Mouse (Mus musculus) MEL (cell line): ENCODE measurements around the gene Camkk2. TPM values are rescaled to one million over a fixed set of nuclear protein-coding genes. Genes with fewer than 3 reads are reported as not detected.

Source experiments
- DNase-seq: peaks from one replicate; pipeline ENCODE4 v3.0.0; 2011; ENCODE audit warnings: low read depth, low spot score
- H3K27ac ChIP-seq: 2 replicates; pipeline ENCODE4 v1.5.1; 2012; ENCODE audit warnings: low read depth, mild to moderate bottlenecking, control low read depth, low read length, moderate library complexity; ENCODE audit not compliant: control insufficient read depth
- H3K27me3 ChIP-seq, 2 experiments: fragments of 150-350 bp in 1 of 2; sonication (generic) in 1 of 2; 2 replicates each; pipeline ENCODE4 v1.6.1; 2012; ENCODE audit warnings: low read length in 2 of 2, mild to moderate bottlenecking in 2 of 2, improper control_type of control experiment in 1 of 2, moderate library complexity in 1 of 2; ENCODE audit not compliant: insufficient read depth in 2 of 2, control insufficient read depth in 1 of 2
- H3K36me3 ChIP-seq, 2 experiments: 2 replicates each; pipeline ENCODE4 v1.6.1; 2012 to 2014; ENCODE audit warnings: low read length in 2 of 2, improper control_type of control experiment in 1 of 2, inconsistent platforms in 1 of 2, mild to moderate bottlenecking in 1 of 2; ENCODE audit not compliant: insufficient read depth in 2 of 2, control insufficient read depth in 1 of 2
- H3K4me1 ChIP-seq, 2 experiments: fragments of 150-350 bp in 1 of 2; sonication (generic) in 1 of 2; 2 replicates each; pipeline ENCODE4 v1.6.1; 2012; ENCODE audit warnings: low read length in 2 of 2, improper control_type of control experiment in 1 of 2, mild to moderate bottlenecking in 1 of 2; ENCODE audit not compliant: insufficient read depth in 2 of 2, control insufficient read depth in 1 of 2
- H3K4me3 ChIP-seq, 2 experiments: fragments of 150-350 bp in 1 of 2; sonication (generic) in 1 of 2; 2 replicates each; pipeline ENCODE4 v1.5.1; 2012; ENCODE audit warnings: low read depth in 2 of 2, low read length in 2 of 2, mild to moderate bottlenecking in 2 of 2, moderate library complexity in 2 of 2, control low read depth in 1 of 2, improper control_type of control experiment in 1 of 2; ENCODE audit not compliant: control insufficient read depth in 1 of 2, insufficient read depth in 1 of 2
- H3K79me2 ChIP-seq: 2 replicates; pipeline ENCODE4 v1.6.1; 2012; ENCODE audit warnings: mild to moderate bottlenecking, low read length, moderate library complexity; ENCODE audit not compliant: control insufficient read depth, poor library complexity, insufficient read depth
- H3K9ac ChIP-seq: 2 replicates; pipeline ENCODE4 v1.6.1; 2012; ENCODE audit warnings: low read depth, mild to moderate bottlenecking, control low read depth, low read length, moderate library complexity; ENCODE audit not compliant: control insufficient read depth, poor library complexity, severe bottlenecking
- H3K9me3 ChIP-seq: fragments of 150-350 bp; sonication (generic); replicated peaks from 2 replicates; pipeline ENCODE4 v1.6.1; 2012; ENCODE audit warnings: mild to moderate bottlenecking, low read length, improper control_type of control experiment, moderate library complexity; ENCODE audit not compliant: insufficient read depth
- CHD1 ChIP-seq: IDR thresholded peaks from 2 replicates; pipeline ENCODE4 v1.6.1; 2012; ENCODE audit warnings: low read depth, mild to moderate bottlenecking, inconsistent platforms, low read length, improper control_type of control experiment
- CHD2 ChIP-seq: IDR thresholded peaks from 2 replicates; pipeline ENCODE4 v1.6.1; 2011; ENCODE audit warnings: low read length, improper control_type of control experiment
- CTCF ChIP-seq, 3 experiments: IDR thresholded peaks in 2 of 3; conservative IDR thresholded peaks in 1 of 3; 2 replicates each; pipeline ENCODE4 v1.5.1; 2011 to 2012; ENCODE audit warnings: low read length in 3 of 3, low read depth in 2 of 3, mild to moderate bottlenecking in 2 of 3, improper control_type of control experiment in 1 of 3, inconsistent platforms in 1 of 3, mixed read lengths in 1 of 3, moderate library complexity in 1 of 3; ENCODE audit not compliant: control insufficient read depth in 1 of 3, insufficient read depth in 1 of 3, poor library complexity in 1 of 3, severe bottlenecking in 1 of 3
- E2F4 ChIP-seq: IDR thresholded peaks from 2 replicates; pipeline ENCODE4 v1.6.1; 2011; ENCODE audit warnings: low read depth, low read length, improper control_type of control experiment, borderline replicate concordance
- EP300 ChIP-seq, 2 experiments: IDR thresholded peaks; 2 replicates each; pipeline ENCODE4 v1.6.1; 2011; ENCODE audit warnings: improper control_type of control experiment in 2 of 2, low read length in 2 of 2, low read depth in 1 of 2, mild to moderate bottlenecking in 1 of 2
- ETS1 ChIP-seq: IDR thresholded peaks from 2 replicates; pipeline ENCODE4 v1.6.1; 2012; ENCODE audit warnings: low read depth, mild to moderate bottlenecking, inconsistent platforms, low read length, improper control_type of control experiment, moderate library complexity
- GATA1 ChIP-seq: IDR thresholded peaks from 2 replicates; pipeline ENCODE4 v1.6.1; 2011; ENCODE audit warnings: low read depth, low read length, improper control_type of control experiment
- HCFC1 ChIP-seq: IDR thresholded peaks from 2 replicates; pipeline ENCODE4 v1.6.1; 2012; ENCODE audit warnings: low read depth, mild to moderate bottlenecking, inconsistent platforms, low read length, improper control_type of control experiment, moderate library complexity
- KAT2A ChIP-seq: conservative IDR thresholded peaks from 2 replicates; pipeline ENCODE4 v1.6.1; 2012; ENCODE audit warnings: low read depth, low read length, improper control_type of control experiment, inconsistent platforms
- MAFK ChIP-seq: IDR thresholded peaks from 2 replicates; pipeline ENCODE4 v1.6.1; 2011; ENCODE audit warnings: low read depth, mild to moderate bottlenecking, low read length, improper control_type of control experiment, borderline replicate concordance
- MAX ChIP-seq: IDR thresholded peaks from 2 replicates; pipeline ENCODE4 v1.6.1; 2011; ENCODE audit warnings: low read length, improper control_type of control experiment
- MAZ ChIP-seq: IDR thresholded peaks from 2 replicates; pipeline ENCODE4 v1.6.1; 2012; ENCODE audit warnings: low read depth, mild to moderate bottlenecking, inconsistent platforms, low read length, improper control_type of control experiment
- MEF2A ChIP-seq: IDR thresholded peaks from 2 replicates; pipeline ENCODE4 v1.6.1; 2014; ENCODE audit warnings: low read depth, mild to moderate bottlenecking, inconsistent platforms, low read length, improper control_type of control experiment; ENCODE audit not compliant: poor library complexity, insufficient replicate concordance, severe bottlenecking; ENCODE audit errors: extremely low read depth
- MXI1 ChIP-seq: IDR thresholded peaks from 2 replicates; pipeline ENCODE4 v1.6.1; 2011; ENCODE audit warnings: mild to moderate bottlenecking, low read depth, low read length, improper control_type of control experiment
- MYB ChIP-seq: IDR thresholded peaks from 2 replicates; pipeline ENCODE4 v1.6.1; 2011; ENCODE audit warnings: mild to moderate bottlenecking, low read depth, low read length, improper control_type of control experiment
- MYC ChIP-seq: IDR thresholded peaks from 2 replicates; pipeline ENCODE4 v1.6.1; 2011; ENCODE audit warnings: low read depth, mild to moderate bottlenecking, low read length, improper control_type of control experiment, moderate library complexity
- NELFE ChIP-seq: IDR thresholded peaks from 2 replicates; pipeline ENCODE4 v1.6.1; 2011; ENCODE audit warnings: low read depth, low read length, improper control_type of control experiment
- POLR2A ChIP-seq, 2 experiments: IDR thresholded peaks; 2 replicates each; pipeline ENCODE4 v1.6.1; 2011 to 2012; ENCODE audit warnings: low read length in 2 of 2, mild to moderate bottlenecking in 2 of 2, control low read depth in 1 of 2, improper control_type of control experiment in 1 of 2, low read depth in 1 of 2, moderate library complexity in 1 of 2; ENCODE audit not compliant: control insufficient read depth in 1 of 2, insufficient read depth in 1 of 2, poor library complexity in 1 of 2
- POLR2AphosphoS2 ChIP-seq: IDR thresholded peaks from 2 replicates; pipeline ENCODE4 v1.6.1; 2011; ENCODE audit warnings: low read length, improper control_type of control experiment
- RCOR1 ChIP-seq: IDR thresholded peaks from 2 replicates; pipeline ENCODE4 v1.6.1; 2012; ENCODE audit warnings: low read depth, mild to moderate bottlenecking, inconsistent platforms, low read length, improper control_type of control experiment
- SIN3A ChIP-seq: IDR thresholded peaks from 2 replicates; pipeline ENCODE4 v1.6.1; 2012; ENCODE audit warnings: low read length, improper control_type of control experiment, inconsistent platforms
- SMC3 ChIP-seq: IDR thresholded peaks from 2 replicates; pipeline ENCODE4 v1.6.1; 2011; ENCODE audit warnings: low read depth, low read length, improper control_type of control experiment
- TAL1 ChIP-seq: IDR thresholded peaks from 2 replicates; pipeline ENCODE4 v1.6.1; 2012; ENCODE audit warnings: mild to moderate bottlenecking, inconsistent platforms, low read length, moderate library complexity, mixed read lengths
- TCF12 ChIP-seq: IDR thresholded peaks from 2 replicates; pipeline ENCODE4 v1.6.1; 2014; ENCODE audit warnings: low read depth, mild to moderate bottlenecking, inconsistent platforms, low read length, improper control_type of control experiment, moderate library complexity
- USF1 ChIP-seq: IDR thresholded peaks from 2 replicates; pipeline ENCODE4 v1.6.1; 2014; ENCODE audit warnings: low read depth, mild to moderate bottlenecking, inconsistent platforms, low read length, improper control_type of control experiment, moderate library complexity
- USF2 ChIP-seq, 2 experiments: IDR thresholded peaks; 2 replicates each; pipeline ENCODE4 v1.6.1; 2011 to 2012; ENCODE audit warnings: improper control_type of control experiment in 2 of 2, low read length in 2 of 2, borderline replicate concordance in 1 of 2, inconsistent platforms in 1 of 2, low read depth in 1 of 2, mild to moderate bottlenecking in 1 of 2; ENCODE audit not compliant: insufficient read depth in 1 of 2
- polyA plus RNA-seq, 2 experiments: library from polyadenylated mRNA; stranded (reverse) in 1 of 2; unstranded in 1 of 2; fragments of >175 nt in 1 of 2; fragments of >200 nt in 1 of 2; gene quantifications; 2 replicates each; pipeline versions ENCODE4 v1.2.1 to v1.2.4; 2012; ENCODE audit warnings: low replicate concordance in 2 of 2, low read depth in 1 of 2; ENCODE audit not compliant: insufficient read length in 2 of 2, insufficient read depth in 1 of 2, missing spikeins in 1 of 2
- total RNA-seq: library from RNA; depleted of rRNA; stranded (reverse); fragments of 300-350 nt; gene quantifications from 2 replicates; pipeline ENCODE4 v1.2.3, GENCODE M21; 2012

Gene Camkk2
- total and polyA plus RNA-seq, 3 experiments: 23.7 to 24.8 TPM; not detected in 1

- Histone ChIP-seq H3K27ac (no peak overlapping the region), H3K9me3 (no peaks in the 10 kb centered on the region)
These were observed 63.5 kb downstream of the Camkk2 start for GRCm38 (mm10) chr5:122715723-122716122.

DNA sequence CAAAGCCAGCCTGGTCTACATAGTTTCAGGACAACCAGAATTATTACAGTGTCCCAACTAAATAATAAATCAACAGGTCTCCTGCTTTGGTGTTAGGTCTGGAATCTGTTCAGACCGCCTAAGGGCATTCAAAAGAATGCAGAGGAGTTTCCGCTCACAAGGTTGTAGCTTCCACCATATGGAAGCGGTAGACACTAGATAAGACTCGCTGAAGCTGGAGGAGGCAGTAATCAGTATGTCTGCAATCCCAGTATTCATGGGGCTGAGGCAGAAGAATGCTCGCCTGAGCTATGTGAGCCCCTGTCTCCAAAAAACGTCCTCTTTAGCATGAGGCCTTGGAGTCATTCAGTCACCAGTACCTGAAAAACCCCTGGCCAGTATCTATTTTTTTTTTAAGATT lies 70.4 kb downstream of the Camkk2 start:
- peak; percentile 72 for DNase-seq
- TF ChIP-seq MYB: no peak
- no peak for TF ChIP-seq CHD2
- TF ChIP-seq GATA1: peak; percentile 69
- TF ChIP-seq MEF2A: no peak
- TF ChIP-seq USF2 (IDR thresholded peaks at IDR 0.05; ENCODE audit: borderline replicate concordance in 1 of 2, insufficient read depth in 1 of 2, low read depth in 1 of 2, low read length in 2 of 2): no peak
- peak; percentile 11; the same call in 1 of the 2 replicates for TF ChIP-seq MXI1
- TF ChIP-seq E2F4: no peak
- TF ChIP-seq USF1: no peak
- TF ChIP-seq RCOR1: peak; percentile 52; the same call in 1 of the 2 replicates
- no peak for TF ChIP-seq MAZ
- no peak for TF ChIP-seq MAFK
- 0 out of 2 replicates have a peak, but pooled peaks have one; percentile 21 for TF ChIP-seq TCF12
- no peak for TF ChIP-seq MAX
- no peak for TF ChIP-seq POLR2A (IDR thresholded peaks at IDR 0.05; ENCODE audit: control insufficient read depth in 1 of 2, insufficient read depth in 1 of 2, low read depth in 1 of 2, low read length in 2 of 2, poor library complexity in 1 of 2)
- no peak for TF ChIP-seq SIN3A
- peak; percentile 79 for TF ChIP-seq TAL1
- TF ChIP-seq EP300 (IDR thresholded peaks at IDR 0.05; ENCODE audit: low read depth in 1 of 2, low read length in 2 of 2): peak; percentile 44 to 56; a peak in 2 of 4 replicates
- no peak for TF ChIP-seq CHD1
- TF ChIP-seq ETS1: 0 out of 2 replicates have a peak, but pooled peaks have one; percentile 45
- TF ChIP-seq CTCF (IDR thresholded peaks at IDR 0.05 in 2 of 3, conservative IDR thresholded peaks at IDR 0.05 in 1 of 3; ENCODE audit: control insufficient read depth in 1 of 3, insufficient read depth in 1 of 3, low read depth in 2 of 3, low read length in 3 of 3, poor library complexity in 1 of 3, severe bottlenecking in 1 of 3): no peak
- TF ChIP-seq KAT2A: no peak
- Histone ChIP-seq H3K27ac (peak overlapping the region; percentile 83; the same call in 1 of the 2 replicates), H3K79me2 (peaks cover 7% of the 10 kb centered on the region), H3K9ac (peak overlapping the region; percentile 81), H3K36me3 (peaks cover 0 to 31% of the 10 kb centered on the region in 2 experiments; a peak in 2 of 4 replicates), H3K27me3 (no peaks in the 10 kb centered on the region), H3K9me3 (no peaks in the 10 kb centered on the region), H3K4me1 (peaks cover 14 to 26% of the 10 kb centered on the region in 2 experiments), H3K4me3 (peak overlapping the region in 1 of 2 experiments; percentile 77; a peak in 2 of 4 replicates)

More at GRCm38 (mm10) chr5:122715723-122716122, 63.5 kb downstream of the Camkk2 start:
- Histone ChIP-seq H3K4me3 (no peak overlapping the region), H3K4me1 (no peaks in the 10 kb centered on the region), H3K36me3 (peaks cover 0 to 10% of the 10 kb centered on the region in 2 experiments; a peak in 2 of 4 replicates), H3K79me2 (no peaks in the 10 kb centered on the region), H3K27me3 (no peaks in the 10 kb centered on the region), H3K9ac (no peak overlapping the region)
- DNase-seq: no peak
- TF ChIP-seq SIN3A (no peak), MEF2A (no peak), MYC (no peak), RCOR1 (no peak), CHD2 (no peak), TCF12 (no peak), CTCF (IDR thresholded peaks at IDR 0.05 in 2 of 3, conservative IDR thresholded peaks at IDR 0.05 in 1 of 3; ENCODE audit: control insufficient read depth in 1 of 3, insufficient read depth in 1 of 3, low read depth in 2 of 3, low read length in 3 of 3, poor library complexity in 1 of 3, severe bottlenecking in 1 of 3) (no peak), HCFC1 (no peak), MYB (no peak), MAZ (no peak), POLR2AphosphoS2 (no peak), NELFE (no peak), SMC3 (no peak), USF1 (no peak), POLR2A (IDR thresholded peaks at IDR 0.05; ENCODE audit: control insufficient read depth in 1 of 2, insufficient read depth in 1 of 2, low read depth in 1 of 2, low read length in 2 of 2, poor library complexity in 1 of 2) (no peak)
- TF ChIP-seq, all 39 proteins: peak for 0
